8 mouse cellular contexts compared by ENCODE assay signal in genomic region chr2:181320103-181320499, GRCm38 (mm10). TPM values are rescaled to one million over a fixed set of nuclear protein-coding genes. Genes with fewer than 3 reads are reported as not detected.
DNase-seq lines count a peak whose midpoint lies in the region; ATAC-seq and TF ChIP-seq lines count a peak whose summit lies in the region.

No protein-coding gene starts in this region.

- H3K27ac ChIP-seq in forebrain, embryonic 13.5 days = no peak overlapping the region
- peak overlapping the region; percentile 93 for H3K27ac ChIP-seq in liver, embryonic 16.5 days (ENCODE audit: low read length)

- H3ac ChIP-seq in C2C12 (ENCODE audit: control insufficient read depth, insufficient read length, low read depth) = peak overlapping the region; percentile 78

- H3K36me3 ChIP-seq in C2C12 (ENCODE audit: control insufficient read depth, insufficient read depth) = peaks cover 41% of the 10 kb centered on the region
- peaks cover 30% of the 10 kb centered on the region for H3K36me3 ChIP-seq in forebrain, embryonic 13.5 days (ENCODE audit: poor library complexity, severe bottlenecking)
- peaks cover 12% of the 10 kb centered on the region; the same call in 1 of the 2 replicates for H3K36me3 ChIP-seq in liver, embryonic 16.5 days (ENCODE audit: control insufficient read depth, insufficient read depth)

- ATAC-seq in forebrain, embryonic 13.5 days = peak; percentile 8; the same call in 1 of the 2 replicates
- ATAC-seq in liver, embryonic 16.5 days (ENCODE audit: low read depth) = no peak

- peak overlapping the region; percentile 67 for H3K9ac ChIP-seq in forebrain, embryonic 13.5 days
- H3K9ac ChIP-seq in liver, embryonic 16.5 days (ENCODE audit: low read depth, low read length) = peak overlapping the region; percentile 80

- H3K4me2 ChIP-seq in forebrain, embryonic 13.5 days = peak overlapping the region; percentile 79
- H3K4me2 ChIP-seq in liver, embryonic 16.5 days (ENCODE audit: low read depth, low read length) = peak overlapping the region; percentile 89

- H3K9me3 ChIP-seq in forebrain, embryonic 13.5 days (replicated peaks) = no peaks in the 10 kb centered on the region
- H3K9me3 ChIP-seq in liver, embryonic 16.5 days (replicated peaks; ENCODE audit: control insufficient read depth, low read length) = no peaks in the 10 kb centered on the region

- intact Hi-C loops in left cerebral cortex, postnatal 36 days (cut with DNase I) = no loop called here

- WGBS in forebrain, embryonic 13.5 days = 17% methylated on average over 7 of the region's 7 CpGs
- WGBS in liver, embryonic 16.5 days (ENCODE audit: insufficient replicate concordance) = 8% methylated on average over 7 of the region's 7 CpGs

- peak; percentile 5 for DNase-seq in embryo, embryonic 11 days
- no peak for DNase-seq in embryo, embryonic 9.5 days (ENCODE audit: extremely low spot score)
- DNase-seq in urinary bladder, postnatal 10 days (ENCODE audit: low spot score) = no peak
- no peak for DNase-seq in left cerebral cortex, postnatal 36 days (ENCODE audit: low spot score in 2 of 2)
- DNase-seq in cerebellum, postnatal 25 days = no peak

- peaks cover 12% of the 10 kb centered on the region for H3K79me3 ChIP-seq in C2C12 (ENCODE audit: low read depth)

- no peak for TF ChIP-seq CTCF in C2C12 (IDR thresholded peaks at IDR 0.05; ENCODE audit: control insufficient read depth, insufficient read depth, insufficient read length)

- peaks cover 29% of the 10 kb centered on the region for H3K79me2 ChIP-seq in C2C12 (ENCODE audit: control insufficient read depth, insufficient read depth)

- H3K4me3 ChIP-seq in C2C12 (ENCODE audit: insufficient read depth, poor library complexity, severe bottlenecking) = peak overlapping the region; percentile 65
- peak overlapping the region; percentile 64 for H3K4me3 ChIP-seq in forebrain, embryonic 13.5 days
- peak overlapping the region; percentile 85 for H3K4me3 ChIP-seq in liver, embryonic 16.5 days (ENCODE audit: low read depth, low read length)

- H3K4me1 ChIP-seq in forebrain, embryonic 13.5 days = peaks cover 16% of the 10 kb centered on the region
- H3K4me1 ChIP-seq in liver, embryonic 16.5 days (ENCODE audit: control insufficient read depth, low read depth, low read length) = peaks cover 15% of the 10 kb centered on the region

- no peaks in the 10 kb centered on the region for H3K27me3 ChIP-seq in C2C12 (ENCODE audit: control insufficient read depth, insufficient read depth, insufficient read length)
- peaks cover 3% of the 10 kb centered on the region; the same call in 1 of the 2 replicates for H3K27me3 ChIP-seq in forebrain, embryonic 13.5 days
- peaks cover 17% of the 10 kb centered on the region for H3K27me3 ChIP-seq in liver, embryonic 16.5 days (ENCODE audit: control insufficient read depth, insufficient read depth, low read depth, low read length)

TF ChIP-seq in C2C12, 6 proteins besides CTCF, POLR2A, EP300 and RAD21:
- no peak for TF ChIP-seq CEBPB (IDR thresholded peaks at IDR 0.05; ENCODE audit: low read depth)
- TF ChIP-seq FOSL1 (IDR thresholded peaks at IDR 0.05; ENCODE audit: insufficient read depth, low read length, poor library complexity, severe bottlenecking) = no peak
- no peak for TF ChIP-seq MYOD1 (IDR thresholded peaks at IDR 0.05; ENCODE audit: control insufficient read depth, insufficient read length, low read depth)
- TF ChIP-seq MYOG (IDR thresholded peaks at IDR 0.05; ENCODE audit: control insufficient read depth, extremely low read depth, insufficient read length) = no peak
- TF ChIP-seq USF1 (IDR thresholded peaks at IDR 0.05; ENCODE audit: low read depth) = no peak
- TF ChIP-seq MAX (IDR thresholded peaks at IDR 0.05) = no peak

RNA-seq across cellular contexts. Expression of gene Rtel1, which starts 0.6 kb away (rescaled TPM):
- 45.8 TPM for polyA plus RNA-seq in C2C12 (2012; fragmentation: generic; extraction: Trizol)
- 35.9 and 49.3 TPM in 2 replicates for polyA plus RNA-seq in forebrain, embryonic 13.5 days (2015; fragmentation: Nextera tagmentation; extraction: Ambion mirVana)
- 19.7 and 21.0 TPM in 2 replicates for polyA plus RNA-seq in liver, embryonic 16.5 days (2015; fragmentation: Nextera tagmentation; extraction: Ambion mirVana)
- 10 to 100 TPM; 28.2 to 41.8 TPM for total RNA-seq in left cerebral cortex, postnatal 36 days (2021)

RNA-seq across cellular contexts. Expression of gene Stmn3, which starts 5.8 kb away (rescaled TPM):
- polyA plus RNA-seq in C2C12 (2012; fragmentation: generic; extraction: Trizol) = 0.02 TPM
- polyA plus RNA-seq in forebrain, embryonic 13.5 days (2015; fragmentation: Nextera tagmentation; extraction: Ambion mirVana) = 651 and 655 TPM in 2 replicates
- polyA plus RNA-seq in liver, embryonic 16.5 days (2015; fragmentation: Nextera tagmentation; extraction: Ambion mirVana) = 0.08 and 0.32 TPM in 2 replicates
- total RNA-seq in left cerebral cortex, postnatal 36 days (2021) = 100 to 1,000 TPM; 592 to 722 TPM

RNA-seq across cellular contexts. Expression of gene Gmeb2, which starts 32.3 kb away (rescaled TPM):
- 10.5 TPM for polyA plus RNA-seq in C2C12 (2012; fragmentation: generic; extraction: Trizol)
- polyA plus RNA-seq in forebrain, embryonic 13.5 days (2015; fragmentation: Nextera tagmentation; extraction: Ambion mirVana) = 19.5 and 20.5 TPM in 2 replicates
- 9.4 and 9.8 TPM in 2 replicates for polyA plus RNA-seq in liver, embryonic 16.5 days (2015; fragmentation: Nextera tagmentation; extraction: Ambion mirVana)
- total RNA-seq in left cerebral cortex, postnatal 36 days (2021) = 10 to 100 TPM; 20.1 to 23.4 TPM

RNA-seq across cellular contexts. Expression of gene Zgpat, which starts 44.6 kb away (rescaled TPM):
- 16.5 TPM for polyA plus RNA-seq in C2C12 (2012; fragmentation: generic; extraction: Trizol)
- 54.6 and 58.5 TPM in 2 replicates for polyA plus RNA-seq in forebrain, embryonic 13.5 days (2015; fragmentation: Nextera tagmentation; extraction: Ambion mirVana)
- 8.8 and 10.5 TPM in 2 replicates for polyA plus RNA-seq in liver, embryonic 16.5 days (2015; fragmentation: Nextera tagmentation; extraction: Ambion mirVana)
- total RNA-seq in left cerebral cortex, postnatal 36 days (2021) = 10 to 100 TPM; 50.3 to 84.9 TPM

RNA-seq across cellular contexts. Expression of gene Arfrp1, which starts 45.1 kb away (rescaled TPM):
- polyA plus RNA-seq in C2C12 (2012; fragmentation: generic; extraction: Trizol) = 45.9 TPM
- 90.5 and 98.2 TPM in 2 replicates for polyA plus RNA-seq in forebrain, embryonic 13.5 days (2015; fragmentation: Nextera tagmentation; extraction: Ambion mirVana)
- 17.1 and 20.7 TPM in 2 replicates for polyA plus RNA-seq in liver, embryonic 16.5 days (2015; fragmentation: Nextera tagmentation; extraction: Ambion mirVana)
- 10 to 100 TPM; 38.5 to 45.4 TPM for total RNA-seq in left cerebral cortex, postnatal 36 days (2021)

Comparison
In these comparisons a context has a peak if more than half of its experiments do, and no peak if none do; other contexts are left out.
1. RNA of gene Stmn3, which starts 5.8 kb away (polyA plus RNA-seq): 651 to 655 TPM in forebrain, embryonic 13.5 days; 0.08 to 0.32 TPM in liver, embryonic 16.5 days and 0.02 TPM in C2C12 (single experiment); every median in the first group is over 100 times any median in the second.
2. Peak in every context shown above with its lines, with median percentiles within 50 percentile points of each other: H3K4me3 ChIP-seq.